Mouse (Mus musculus) liver, embryonic 14.5 days (tissue): ENCODE data around the gene Txnip.

Experiments used
- CTCF ChIP-seq: IDR thresholded peaks from 2 replicates; pipeline ENCODE4 v1.5.1; 2016; ENCODE audit warnings: antibody characterized with exemption, low read depth, control low read depth
- EP300 ChIP-seq: IDR thresholded peaks from 2 replicates; pipeline ENCODE4 v1.6.1; 2016; ENCODE audit warnings: antibody characterized with exemption, low read depth

- no peak for TF ChIP-seq CTCF
- TF ChIP-seq EP300 = no peak
These were observed 14.3 kb downstream of the Txnip start for GRCm38 (mm10) chr3:96571896-96572698.
